Mouse (Mus musculus) layer of hippocampus, adult 2 months (tissue): ENCODE data around the gene Snrpa1. TPM values are rescaled to one million over a fixed set of nuclear protein-coding genes. Genes with fewer than 3 reads are reported as not detected.

Source experiments
- DNase-seq, 2 experiments: peaks; one replicate each; pipeline ENCODE4 v3.0.0; 2022; ENCODE audit warnings: low spot score in 2 of 2
- H3K27ac ChIP-seq: fragments of 200-600 bp; 2 replicates; pipeline ENCODE4 v1.8.1; 2022
- H3K4me3 ChIP-seq: fragments of 200-600 bp; 2 replicates; pipeline ENCODE4 v1.8.1; 2022; ENCODE audit warnings: mild to moderate bottlenecking
- CTCF ChIP-seq: fragments of 200-600 bp; conservative IDR thresholded peaks from 2 replicates; pipeline ENCODE4 v1.8.1; 2022; ENCODE audit warnings: antibody characterized with exemption, mild to moderate bottlenecking, moderate library complexity
- total RNA-seq, 2 experiments: library from RNA; stranded (reverse); gene quantifications; 2 replicates each; pipeline ENCODE4 v1.2.3; 2021

Snrpa1 gene
- total RNA-seq, 2 experiments from 2014 or later, result 33.0 to 33.8 TPM

DNA sequence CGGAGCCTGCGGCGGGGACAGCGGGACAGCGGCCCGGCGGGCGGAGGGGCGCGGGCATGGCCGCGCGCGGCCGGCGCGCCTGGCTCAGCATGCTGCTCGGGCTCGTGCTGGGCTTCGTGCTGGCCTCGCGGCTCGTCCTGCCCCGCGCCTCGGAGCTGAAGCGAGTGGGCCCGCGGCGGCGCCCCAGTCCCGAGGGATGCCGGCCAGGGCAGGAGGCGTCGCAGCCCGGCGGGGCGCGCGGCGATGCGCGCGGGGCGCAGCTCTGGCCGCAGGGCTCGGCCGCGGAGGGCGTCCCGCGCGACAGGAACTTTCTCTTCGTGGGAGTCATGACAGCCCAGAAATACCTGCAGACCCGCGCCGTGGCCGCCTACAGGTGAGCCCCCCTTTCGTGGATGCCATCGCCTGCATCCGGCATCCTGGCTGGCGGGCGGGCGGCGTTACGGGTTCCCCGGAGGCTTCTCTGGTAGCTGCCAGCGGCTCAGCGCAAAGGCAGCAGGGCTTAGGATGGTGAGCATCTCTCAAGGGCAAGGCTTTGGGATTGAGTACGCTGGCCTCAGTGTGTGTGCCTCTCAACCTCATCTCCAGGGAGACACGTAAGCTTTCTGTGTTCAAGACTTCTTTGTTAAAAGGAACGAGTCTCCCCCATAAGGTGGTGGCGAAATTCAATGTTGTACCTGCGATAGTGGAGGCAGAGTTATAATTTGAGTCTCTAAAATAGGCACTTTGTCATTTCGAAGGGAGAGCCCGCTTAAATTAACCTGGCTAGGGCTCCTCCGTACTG, 51.2 kb downstream of the Snrpa1 start:
- no peak for TF ChIP-seq CTCF
- peak in 1 of 2 experiments; percentile 29 for DNase-seq
- peak overlapping the region; percentile 76 for H3K4me3 ChIP-seq
- peak overlapping the region; percentile 86 for H3K27ac ChIP-seq

GRCm38 (mm10) chr7:66110636-66111112, 51.9 kb downstream of the Snrpa1 start:
- DNase-seq, result no peak
- TF ChIP-seq CTCF, result no peak
- Histone ChIP-seq H3K27ac (peak overlapping the region; percentile 86), H3K4me3 (peak overlapping the region; percentile 76)

DNA sequence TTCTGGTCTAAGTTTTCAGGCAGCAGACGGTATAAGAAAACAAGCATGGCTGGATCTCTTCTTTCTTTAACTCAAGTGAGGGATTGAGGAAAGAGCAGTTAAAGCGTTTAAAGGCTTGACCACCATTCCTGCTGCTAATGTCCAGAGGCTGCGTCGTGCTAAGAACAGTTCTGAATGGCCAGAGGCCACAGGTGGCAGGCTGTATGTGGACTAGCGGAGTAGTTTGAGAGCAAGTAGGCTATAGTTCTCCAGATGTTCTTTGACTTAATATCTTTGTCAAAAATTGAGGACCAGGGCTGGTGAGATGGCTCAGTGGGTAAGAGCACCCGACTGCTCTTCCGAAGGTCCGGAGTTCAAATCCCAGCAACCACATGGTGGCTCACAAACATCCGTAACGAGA, 52.4 kb downstream of the Snrpa1 start:
- H3K27ac ChIP-seq, result peak overlapping the region; percentile 86

GRCm38 (mm10) chr7:66113561-66113960, 54.8 kb downstream of the Snrpa1 start:
- Histone ChIP-seq H3K27ac (no peak overlapping the region), H3K4me3 (no peak overlapping the region)
- no peak for DNase-seq
- TF ChIP-seq CTCF, result no peak

More for the DNA sequence above, 52.4 kb downstream of the Snrpa1 start:
- DNase-seq, result no peak
- TF ChIP-seq CTCF, result no peak; the same call in 1 of the 2 replicates
- H3K4me3 ChIP-seq, result peak overlapping the region; percentile 76

DNA sequence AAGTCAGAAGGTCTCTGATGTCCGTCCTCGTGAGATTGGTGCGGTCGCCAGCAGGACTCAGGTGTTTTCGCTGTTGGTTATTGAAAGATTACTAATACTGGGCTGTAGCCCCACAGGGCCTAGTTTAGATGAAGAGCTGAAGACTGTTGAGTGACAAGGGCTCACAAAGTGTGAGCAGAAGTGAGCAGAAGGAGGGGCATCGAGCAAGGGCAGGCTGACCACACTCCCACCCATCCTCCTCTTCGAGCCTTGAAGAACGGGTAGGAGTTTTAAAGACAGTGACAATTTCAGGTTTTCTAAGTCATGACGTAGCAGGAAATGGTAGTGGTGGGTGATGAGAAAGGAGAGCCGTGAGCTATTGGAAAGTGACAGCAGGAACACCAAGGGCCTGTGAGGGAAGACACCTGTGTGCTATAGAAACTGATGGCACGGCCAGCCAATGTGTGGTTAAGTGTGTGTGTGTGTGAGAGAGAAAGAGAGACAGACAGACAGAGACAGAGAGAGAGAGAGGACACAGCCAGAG, 57.1 kb downstream of the Snrpa1 start:
- Histone ChIP-seq H3K4me3 (no peak overlapping the region), H3K27ac (no peak overlapping the region)
- DNase-seq, result no peak
- TF ChIP-seq CTCF, result no peak

DNA sequence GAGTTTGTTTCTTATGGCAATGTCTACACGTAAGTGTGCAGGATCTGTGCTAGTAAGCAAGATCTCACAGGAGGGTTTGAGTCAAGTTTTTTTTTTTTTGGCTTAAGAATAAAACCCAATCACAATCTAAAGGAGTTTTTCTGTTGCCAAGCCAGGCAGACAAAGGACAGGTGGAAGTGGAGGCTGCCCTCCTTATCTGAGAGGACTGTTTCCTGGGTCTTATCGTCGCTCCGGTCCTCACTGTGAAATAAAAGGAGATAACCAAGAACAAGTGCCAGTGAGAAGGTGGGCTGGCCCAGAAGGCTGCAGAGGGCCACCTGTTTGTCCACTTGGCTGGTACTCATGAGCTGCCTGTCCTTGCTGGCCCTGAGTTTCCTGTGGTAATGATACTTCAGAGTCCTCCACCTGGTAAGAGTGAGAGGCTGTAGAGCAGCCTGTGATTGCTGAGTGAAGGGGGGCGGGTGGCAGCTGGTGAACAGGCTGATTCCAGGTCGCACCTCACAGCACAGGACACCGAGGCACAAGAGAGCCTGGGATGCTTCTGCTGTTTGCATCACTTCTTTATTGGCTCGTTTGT, 58.2 kb downstream of the Snrpa1 start:
- DNase-seq, result no peak
- no peak overlapping the region for H3K4me3 ChIP-seq
- no peak overlapping the region for H3K27ac ChIP-seq
- TF ChIP-seq CTCF, result no peak

DNA sequence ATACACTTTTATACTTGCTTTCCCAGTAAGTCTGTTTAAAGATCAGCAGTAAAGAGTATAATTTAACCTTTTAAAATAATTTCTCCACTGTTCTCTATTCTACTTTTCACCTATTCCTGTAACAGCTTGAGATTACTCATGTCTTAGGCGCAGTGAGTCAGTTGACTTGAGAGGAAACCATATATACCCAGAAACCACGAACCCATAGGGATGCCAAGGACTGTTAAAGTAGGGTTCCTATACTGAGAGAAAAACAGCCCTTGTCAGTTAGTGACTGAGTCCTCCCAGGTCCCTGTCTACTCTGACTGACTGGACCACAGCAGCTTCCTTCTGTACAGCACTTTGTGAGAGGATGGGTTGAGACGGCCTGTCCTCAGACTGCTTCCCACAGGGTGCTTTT, 59.2 kb downstream of the Snrpa1 start:
- H3K27ac ChIP-seq, result no peak overlapping the region
- TF ChIP-seq CTCF, result no peak
- DNase-seq, result no peak
- no peak overlapping the region for H3K4me3 ChIP-seq

- DNase-seq, result no peak
- TF ChIP-seq CTCF, result no peak
- Histone ChIP-seq H3K27ac (no peak overlapping the region), H3K4me3 (no peak overlapping the region)
Observed at GRCm38 (mm10) chr7:66118796-66119195, 60.0 kb downstream of the Snrpa1 start.

DNA sequence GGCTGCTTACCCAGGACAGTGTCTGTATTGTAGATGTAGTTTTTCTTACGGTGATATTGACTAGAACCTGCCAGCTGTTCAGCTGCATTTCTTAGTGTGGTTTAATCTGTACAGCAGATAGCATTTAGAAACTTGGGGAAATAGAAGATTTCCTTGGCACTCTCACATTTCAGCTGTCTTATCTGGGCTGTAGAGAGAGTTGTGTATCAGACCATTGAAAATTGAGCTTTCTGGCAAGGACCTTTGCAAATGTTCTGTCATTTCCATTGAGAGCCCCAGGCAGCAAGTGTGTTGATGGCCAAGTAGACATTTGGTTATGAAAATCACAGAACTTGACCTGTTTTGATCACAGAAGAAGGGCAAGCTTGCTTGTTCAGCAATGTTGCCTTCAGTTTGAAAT, 61.3 kb downstream of the Snrpa1 start:
- H3K27ac ChIP-seq, result peak overlapping the region; percentile 36; the same call in 1 of the 2 replicates
- no peak overlapping the region for H3K4me3 ChIP-seq
- TF ChIP-seq CTCF, result no peak
- no peak for DNase-seq

DNA sequence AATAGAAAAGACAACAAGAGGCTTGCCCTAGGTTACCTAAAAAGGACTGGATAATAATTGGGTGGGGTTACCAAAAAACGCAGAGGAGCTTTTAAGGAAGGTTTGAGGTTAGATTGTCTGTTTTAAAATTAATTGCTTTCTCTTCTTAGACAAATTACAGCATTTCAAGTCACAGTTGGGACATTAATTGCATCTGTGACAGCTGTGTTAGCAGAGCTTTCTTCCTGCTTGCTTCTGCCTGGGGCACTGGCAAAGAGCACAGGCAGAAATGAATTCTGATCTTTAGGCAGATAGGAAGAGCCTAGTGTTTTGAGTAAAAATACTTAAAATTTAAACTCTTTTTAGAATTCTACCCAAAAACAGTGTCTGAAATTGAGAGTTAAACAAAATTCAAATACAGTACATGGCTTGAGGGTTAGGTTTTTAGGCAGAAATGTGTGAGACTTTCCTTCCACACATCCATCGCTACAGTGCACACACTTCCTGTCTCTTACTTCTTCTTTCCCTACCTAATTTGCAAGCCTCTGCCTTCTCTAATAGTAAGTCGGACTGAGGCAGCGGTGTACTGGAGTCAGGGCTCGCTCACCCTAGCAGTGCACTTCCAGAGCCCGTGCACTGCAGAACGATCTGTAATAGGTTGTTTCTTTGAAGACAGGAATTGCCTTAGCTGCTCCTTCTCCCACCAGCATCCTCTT, 62.0 kb downstream of the Snrpa1 start:
- no peak for TF ChIP-seq CTCF
- no peak overlapping the region for H3K4me3 ChIP-seq
- peak overlapping the region; percentile 36; the same call in 1 of the 2 replicates for H3K27ac ChIP-seq
- DNase-seq, result no peak

Other genes with a start within 250 kb of the Snrpa1 start
- gene Pcsk6, start 197.3 kb upstream of the Snrpa1 start, total RNA-seq, result 10 to 100 TPM; 16.4 to 17.1 TPM
- gene Gm45213, start 15.4 kb upstream of the Snrpa1 start, total RNA-seq, result not detected
- 10 to 100 TPM; 50.6 to 57.3 TPM for gene Selenos, start 20.6 kb downstream of the Snrpa1 start, total RNA-seq
- gene Chsy1, start 50.5 kb downstream of the Snrpa1 start, total RNA-seq, result 10 to 100 TPM; 14.2 to 14.6 TPM